Mouse (Mus musculus): Measurements from ENCODE around the gene Rasgrf2.

The Rasgrf2 gene

DNA sequence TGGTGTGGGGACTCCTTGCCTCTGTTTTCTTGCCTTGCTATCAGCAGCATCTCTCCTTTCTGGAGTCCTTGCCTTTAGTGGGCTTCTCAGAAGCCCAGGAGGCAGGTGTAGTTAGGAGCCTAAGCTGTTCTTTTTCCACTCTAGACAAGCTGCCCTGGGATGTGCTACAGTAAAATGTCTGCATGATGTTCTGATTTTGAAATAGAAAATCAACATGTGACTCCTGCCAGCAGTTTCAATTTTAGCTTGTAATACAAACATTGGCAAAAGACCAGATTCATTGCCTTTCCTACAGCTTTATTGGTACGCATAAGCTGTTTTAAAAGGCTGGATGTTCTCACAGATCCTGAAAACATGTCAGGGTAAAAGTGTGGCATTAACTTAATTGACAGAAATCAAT lies 176.3 kb downstream of the Rasgrf2 start:
- DNase-seq (ENCODE audit: low read depth): no peak

DNA sequence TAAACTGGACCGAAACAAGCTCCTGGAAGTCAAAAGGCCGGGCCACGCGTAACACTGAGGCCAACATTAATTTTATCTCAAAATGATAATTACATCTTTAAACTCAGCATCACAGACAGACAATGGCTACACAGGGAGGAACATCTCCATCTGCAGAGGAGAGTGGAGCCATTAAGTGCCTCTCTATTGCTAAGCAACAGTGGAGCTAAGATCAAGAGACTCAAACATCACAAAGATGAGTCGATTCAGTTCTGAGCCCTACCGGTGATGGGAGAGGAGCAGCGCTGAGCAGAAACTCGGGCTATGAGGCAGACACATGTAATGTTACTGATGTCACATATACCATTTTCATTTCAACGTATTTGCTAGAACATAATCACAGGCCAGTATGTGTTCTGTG lies 191.3 kb downstream of the Rasgrf2 start:
- no peak for DNase-seq (ENCODE audit: low read depth)

DNA sequence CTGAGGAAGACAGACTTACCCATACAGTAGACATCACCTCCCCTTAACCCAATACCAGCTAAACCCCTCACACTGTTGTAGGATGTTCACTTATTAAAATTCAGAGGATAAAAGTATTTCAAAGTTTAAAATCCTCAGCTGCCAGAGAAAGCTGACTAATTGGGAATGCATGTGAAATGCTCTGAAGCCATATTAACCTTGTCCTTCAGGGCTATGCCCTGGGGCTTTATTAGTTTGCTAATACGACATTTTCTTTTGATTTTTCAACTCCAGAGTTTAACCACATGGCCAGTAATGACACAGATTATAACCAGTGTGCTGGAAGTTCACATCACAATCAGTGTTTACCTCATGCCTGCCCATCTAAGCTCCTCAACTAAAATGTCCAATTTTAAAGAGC lies 192.6 kb downstream of the Rasgrf2 start:
- no peak for DNase-seq (ENCODE audit: low read depth)

DNA sequence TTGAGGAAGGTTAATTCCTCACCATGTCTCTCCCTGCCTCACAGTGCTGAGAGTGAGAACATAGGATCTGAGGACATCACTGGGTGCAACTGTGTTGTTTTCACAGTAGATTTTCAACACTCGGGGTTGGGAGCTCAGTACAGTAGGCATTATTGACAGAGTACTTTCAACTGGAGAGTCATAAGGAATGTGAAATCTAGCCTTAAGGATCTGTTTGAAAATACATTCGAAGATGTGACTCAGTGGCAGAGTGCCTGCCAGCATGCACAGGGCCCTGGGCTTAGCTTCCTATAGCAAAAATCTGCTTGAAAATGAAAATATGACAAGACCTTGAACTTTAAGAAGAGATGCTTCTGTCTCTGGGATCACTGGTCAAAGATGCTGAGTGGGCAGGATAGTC lies 194.2 kb downstream of the Rasgrf2 start:
- DNase-seq (ENCODE audit: low read depth): no peak

DNA sequence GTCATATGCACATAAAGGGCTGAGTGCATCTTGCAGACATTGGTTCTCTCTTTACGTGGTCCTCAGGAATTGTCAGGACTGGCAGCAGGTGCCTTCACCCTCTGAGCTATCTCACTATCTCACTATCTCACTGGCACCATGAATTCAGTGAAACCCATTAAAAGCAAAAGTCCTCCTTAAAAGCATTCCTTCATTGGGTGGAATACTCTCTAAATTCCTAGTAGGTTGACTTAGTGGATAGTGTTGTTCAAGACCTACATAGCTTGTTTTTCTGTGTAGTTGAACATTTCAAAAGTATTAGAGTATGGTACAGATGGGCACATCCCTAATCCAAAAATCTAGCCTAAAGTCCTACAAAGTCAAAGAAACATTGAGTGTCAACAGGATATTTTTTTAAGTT lies 199.3 kb downstream of the Rasgrf2 start:
- no peak for DNase-seq (ENCODE audit: low read depth)

DNA sequence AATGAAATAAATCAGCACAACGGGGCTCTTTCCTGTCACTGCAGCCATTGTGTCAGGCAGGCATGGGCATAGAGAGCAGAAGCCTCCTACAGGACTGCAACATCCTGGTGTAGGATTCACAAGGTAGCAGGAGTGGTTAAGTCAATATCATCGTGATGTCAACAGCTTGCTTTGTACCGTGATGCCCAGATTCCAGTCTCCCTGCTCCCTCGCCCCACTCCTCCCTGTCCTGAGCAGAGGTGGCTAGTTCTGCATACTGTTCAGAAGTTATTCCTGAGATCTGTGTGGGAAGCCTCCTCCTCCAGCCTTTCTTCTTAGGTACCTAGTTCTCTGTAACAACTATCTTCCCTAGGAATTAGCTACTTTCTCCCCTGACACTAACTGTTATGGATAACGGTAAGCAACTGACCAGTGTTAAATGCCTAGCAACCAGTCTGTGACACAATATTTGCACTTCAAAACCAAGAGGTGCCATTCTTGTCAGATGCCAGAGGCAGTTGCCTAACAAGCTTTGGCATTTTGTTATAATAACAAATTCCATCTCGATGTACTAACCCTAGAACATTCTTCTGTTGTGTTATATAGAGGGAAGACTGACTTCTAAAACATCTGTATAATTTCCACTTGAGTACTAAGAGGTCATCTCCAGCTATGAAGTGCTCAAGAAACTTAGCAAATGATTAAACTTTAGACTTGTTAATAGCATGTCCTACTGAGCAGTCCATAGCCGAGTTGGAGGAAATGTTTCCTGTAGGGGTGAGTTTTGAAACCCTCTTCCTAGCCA lies 201.3 kb downstream of the Rasgrf2 start:
- no peak for DNase-seq (ENCODE audit: low read depth)

DNA sequence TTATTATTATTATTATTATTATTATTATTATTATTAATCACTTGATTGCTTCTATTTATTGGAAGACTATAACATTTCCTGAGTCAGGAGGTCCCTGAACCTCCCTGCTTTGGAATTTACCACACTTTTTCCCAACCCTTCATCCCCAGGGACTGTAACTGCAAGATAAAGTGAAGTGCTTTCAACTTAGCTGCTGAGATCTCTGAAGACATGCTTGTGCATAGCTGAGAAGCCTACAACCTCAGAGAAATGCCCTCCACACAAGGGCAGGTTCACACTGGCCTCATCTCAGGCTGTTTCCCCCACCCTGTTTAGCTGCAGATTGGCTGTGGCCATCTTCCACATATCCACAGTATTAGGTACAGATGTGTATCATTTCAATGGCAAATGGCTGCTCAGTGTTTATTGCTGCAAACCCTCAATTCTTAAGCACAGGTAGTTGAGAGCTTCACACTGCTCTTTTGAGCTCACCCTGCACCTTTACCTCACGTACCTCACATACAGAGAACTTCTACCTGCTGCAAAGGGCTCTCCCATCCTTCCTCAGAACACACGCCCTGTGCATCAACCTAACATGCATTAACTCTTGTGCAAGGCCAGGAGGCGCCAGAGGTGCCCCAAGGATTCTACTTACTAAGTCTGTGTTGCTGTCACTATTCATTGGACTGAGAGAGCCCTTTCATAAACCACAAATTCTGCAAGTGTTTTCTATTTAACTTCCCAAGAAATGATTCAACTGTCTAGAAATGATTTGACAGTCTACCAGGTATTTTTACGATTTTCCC lies 202.7 kb downstream of the Rasgrf2 start:
- DNase-seq (ENCODE audit: low read depth): no peak

DNA sequence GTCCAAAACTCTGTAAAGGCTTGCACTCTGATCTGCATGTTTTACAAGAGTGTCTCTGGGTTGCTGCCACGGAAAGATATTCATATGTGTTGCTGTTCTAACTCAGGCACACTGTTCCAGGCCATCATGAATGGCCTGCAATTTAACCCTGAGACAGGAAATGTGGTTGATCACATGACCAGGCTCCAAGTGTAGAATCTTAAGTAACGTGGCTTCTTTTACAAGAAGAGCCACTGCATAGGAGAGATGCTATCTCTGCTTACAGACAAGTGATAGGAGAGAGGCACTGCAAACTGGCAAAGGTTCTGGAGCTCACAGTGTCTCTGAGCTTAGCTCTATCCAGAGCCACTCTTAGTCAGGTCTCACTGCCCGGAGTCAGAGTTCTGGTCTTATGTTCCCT lies 210.4 kb downstream of the Rasgrf2 start:
- DNase-seq (ENCODE audit: low read depth): no peak

DNA sequence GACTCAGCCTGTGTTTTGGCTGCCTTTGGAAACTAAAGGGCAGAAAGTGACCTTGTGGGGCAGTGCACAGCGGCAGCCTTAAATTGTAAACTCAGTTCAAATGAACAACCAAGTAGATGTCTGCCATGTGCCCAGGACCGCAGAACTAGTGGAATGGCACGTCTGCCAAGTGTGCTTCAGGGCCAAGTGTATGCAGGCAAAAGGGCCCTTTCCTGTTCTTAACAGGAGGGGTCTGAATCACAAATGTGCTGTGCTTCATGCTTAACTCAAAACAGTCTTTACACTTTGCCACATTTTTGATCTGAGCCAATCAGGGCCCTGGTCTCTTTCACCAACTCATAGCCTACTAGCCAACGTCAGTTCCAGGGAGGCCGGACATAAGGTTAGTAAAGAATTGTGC lies 212.7 kb downstream of the Rasgrf2 start:
- no peak for DNase-seq (ENCODE audit: low read depth)

DNA sequence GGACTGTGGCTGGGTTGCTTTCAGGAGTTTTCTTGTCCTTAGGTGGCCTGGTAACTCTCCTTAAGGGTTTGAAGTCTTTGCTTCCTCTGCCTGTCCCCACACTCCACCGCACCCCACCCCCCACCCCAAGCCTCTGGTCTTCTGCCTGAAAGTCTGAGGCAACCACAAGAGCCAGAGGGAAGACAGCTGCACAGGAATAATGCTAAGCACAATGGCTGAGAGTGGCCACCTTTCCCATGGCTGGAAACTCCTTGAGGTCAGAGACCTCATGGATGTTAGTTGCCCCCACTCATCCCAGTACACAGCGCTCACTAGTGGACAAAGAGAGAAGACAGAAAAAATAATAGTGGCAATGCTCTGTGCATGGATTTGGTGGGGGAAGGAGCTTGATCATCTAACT lies 213.6 kb downstream of the Rasgrf2 start:
- no peak for DNase-seq (ENCODE audit: low read depth)

DNA sequence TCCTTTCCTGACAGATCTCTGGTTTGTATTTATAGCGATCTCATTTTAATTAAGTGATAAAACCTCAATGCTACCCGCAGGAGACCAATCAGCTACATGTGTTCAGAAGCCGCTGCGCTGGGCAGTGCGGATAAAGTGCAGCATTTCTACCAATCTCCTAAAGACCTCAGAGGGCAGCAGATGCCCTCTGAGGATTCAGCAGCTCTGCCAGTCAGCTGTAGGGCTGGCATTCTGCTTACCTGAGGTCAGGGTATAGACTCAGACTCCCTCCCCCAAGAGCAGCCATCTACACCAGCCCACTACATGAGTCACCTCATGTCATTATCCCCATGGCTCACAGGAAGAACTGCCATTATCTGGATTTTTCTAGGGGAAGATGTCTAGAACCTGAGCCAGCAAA lies 215.1 kb downstream of the Rasgrf2 start:
- DNase-seq (ENCODE audit: low read depth): no peak

DNA sequence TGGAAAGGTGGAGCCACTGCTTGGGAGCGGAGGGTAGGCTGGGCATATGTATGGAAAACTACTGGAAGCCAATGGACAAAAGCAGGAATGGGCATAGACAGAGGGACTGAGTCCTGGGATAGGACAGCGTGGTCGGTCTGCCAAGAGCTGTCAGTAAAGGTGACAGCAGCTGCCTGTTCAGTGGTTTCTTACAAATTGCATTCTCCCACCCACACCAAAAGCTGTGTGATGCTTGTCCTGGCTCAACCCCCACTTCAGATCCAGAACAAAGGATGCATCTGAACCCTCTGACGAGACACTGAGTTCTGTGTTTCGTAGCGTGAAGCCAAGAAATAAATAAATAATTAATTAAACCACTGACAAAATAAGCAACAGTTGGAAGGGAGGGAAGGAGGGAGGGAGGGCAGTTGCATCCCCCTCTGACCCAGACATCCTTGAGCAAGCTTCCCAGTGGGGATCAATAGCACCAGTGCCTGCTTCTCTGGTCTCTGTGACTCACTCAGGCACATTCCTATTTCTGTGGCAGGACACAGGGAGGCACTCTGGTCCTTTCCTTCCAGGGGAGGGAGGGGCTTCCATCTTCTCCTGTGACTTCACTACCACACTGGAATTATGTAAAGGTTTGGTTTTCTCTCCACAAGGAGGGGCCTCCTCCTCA lies 215.7 kb downstream of the Rasgrf2 start:
- DNase-seq (ENCODE audit: low read depth): no peak

DNA sequence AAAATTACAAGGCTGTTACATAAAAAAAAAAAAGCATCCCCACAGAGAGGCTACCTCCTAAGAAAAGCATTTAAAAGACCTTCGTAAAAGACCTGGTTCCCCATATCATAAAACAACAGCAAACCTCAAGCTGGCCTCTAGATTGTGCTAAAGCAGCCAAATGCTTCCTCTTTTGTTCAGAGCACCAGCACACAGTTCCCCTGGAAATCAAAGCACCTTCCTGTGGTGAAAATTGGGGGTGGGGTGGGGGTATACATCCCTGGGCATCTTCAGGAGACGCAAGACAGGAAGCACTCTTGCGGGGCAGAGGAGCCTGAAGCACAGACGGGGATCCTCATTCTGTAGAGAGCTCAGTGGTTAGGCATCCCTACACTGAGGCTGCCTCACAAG lies 216.3 kb downstream of the Rasgrf2 start:
- DNase-seq (ENCODE audit: low read depth): no peak

DNA sequence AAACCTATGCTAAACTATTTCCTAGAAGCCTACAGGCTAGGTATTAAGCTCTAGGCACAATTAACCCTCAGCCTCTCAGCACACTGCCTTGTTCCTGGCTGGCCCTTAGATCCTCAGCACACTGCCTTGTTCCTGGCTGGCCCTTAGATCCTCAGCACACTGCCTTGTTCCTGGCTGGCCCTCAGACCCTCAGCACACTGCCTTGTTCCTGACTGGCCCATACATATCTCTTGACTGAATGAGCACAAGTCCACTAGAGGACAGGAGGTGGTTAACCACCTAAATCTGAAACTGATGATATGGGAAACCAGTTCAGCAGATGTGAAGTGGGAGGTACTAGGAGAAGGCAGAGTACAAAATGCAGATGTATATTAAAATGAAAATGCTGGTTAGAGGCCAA lies 219.8 kb downstream of the Rasgrf2 start:
- DNase-seq (ENCODE audit: low read depth): no peak

DNA sequence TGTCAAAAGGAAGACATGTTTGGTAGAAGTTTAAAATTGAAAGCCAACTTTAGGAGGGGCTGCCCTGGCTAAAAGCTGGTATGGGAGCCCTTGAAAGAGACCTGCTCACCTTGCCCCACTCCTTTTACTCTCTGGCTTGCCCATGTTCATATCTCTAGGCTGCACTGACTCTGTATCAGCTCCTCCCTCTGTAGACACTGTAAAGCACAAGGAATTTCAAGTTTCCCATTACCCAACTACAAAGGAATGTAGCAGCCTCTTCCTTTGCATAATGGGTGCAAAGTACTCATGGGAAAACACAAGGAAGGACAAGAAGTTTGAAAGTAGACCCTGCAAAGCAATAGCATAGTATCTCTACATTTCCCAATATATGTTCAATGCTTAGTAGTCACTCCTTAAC lies 220.2 kb downstream of the Rasgrf2 start:
- DNase-seq (ENCODE audit: low read depth): no peak

DNA sequence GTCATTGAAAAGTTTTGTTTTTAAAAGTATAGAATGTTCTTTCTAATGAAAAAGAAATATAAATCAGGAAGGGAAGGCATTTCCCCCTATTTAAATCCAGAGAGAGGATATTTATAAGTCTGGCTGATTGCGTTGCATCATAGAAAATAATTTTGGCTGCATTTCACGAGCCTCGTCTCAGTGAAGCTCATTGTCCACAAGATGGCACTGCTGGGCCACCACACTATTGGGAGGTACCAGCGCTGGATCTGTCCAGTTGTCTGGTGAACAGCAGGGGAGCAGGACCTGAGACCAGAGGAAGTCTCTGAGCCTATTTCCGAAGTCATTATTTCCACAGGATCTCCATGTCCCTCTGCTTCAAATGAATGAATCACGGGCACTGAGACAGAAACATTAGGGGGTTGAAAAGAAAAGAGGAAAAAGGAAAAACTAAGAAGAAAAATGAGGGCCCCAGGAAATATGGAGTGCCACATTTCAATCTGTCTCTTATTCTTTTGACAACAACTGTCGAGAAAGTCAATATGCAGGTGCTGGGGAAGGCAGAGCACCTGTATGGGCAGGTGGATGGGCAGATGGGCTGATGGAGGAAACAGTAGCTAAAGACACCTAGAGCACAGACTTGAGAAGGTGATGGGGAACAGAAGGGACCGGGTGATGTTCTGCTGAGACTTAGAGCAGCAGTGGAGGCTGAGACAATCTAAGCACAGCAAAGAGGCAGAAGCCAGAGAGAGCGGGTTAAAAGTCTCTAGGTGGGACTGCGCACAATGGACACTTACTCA lies 223.1 kb downstream of the Rasgrf2 start:
- peak; percentile 67 for DNase-seq (ENCODE audit: low read depth)

DNA sequence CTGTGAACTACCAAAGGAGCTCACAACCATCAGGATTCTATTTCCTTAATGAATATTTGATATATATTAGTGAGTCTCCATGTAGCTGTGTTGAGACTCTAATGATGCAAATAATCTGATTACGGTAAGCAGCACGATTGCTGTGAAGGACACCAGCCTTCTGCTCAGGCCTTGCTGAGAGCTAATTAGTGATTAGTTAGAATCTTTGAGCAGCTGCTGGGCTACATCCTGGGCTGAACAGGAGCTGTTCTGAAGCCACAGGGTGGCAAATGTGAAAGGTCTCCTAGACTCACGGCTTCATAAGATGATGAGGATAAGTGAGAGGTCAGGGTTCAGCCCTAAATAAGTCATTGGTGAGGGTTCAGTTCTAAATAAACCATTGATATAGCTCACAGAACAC lies 225.1 kb downstream of the Rasgrf2 start:
- no peak for DNase-seq (ENCODE audit: low read depth)

DNA sequence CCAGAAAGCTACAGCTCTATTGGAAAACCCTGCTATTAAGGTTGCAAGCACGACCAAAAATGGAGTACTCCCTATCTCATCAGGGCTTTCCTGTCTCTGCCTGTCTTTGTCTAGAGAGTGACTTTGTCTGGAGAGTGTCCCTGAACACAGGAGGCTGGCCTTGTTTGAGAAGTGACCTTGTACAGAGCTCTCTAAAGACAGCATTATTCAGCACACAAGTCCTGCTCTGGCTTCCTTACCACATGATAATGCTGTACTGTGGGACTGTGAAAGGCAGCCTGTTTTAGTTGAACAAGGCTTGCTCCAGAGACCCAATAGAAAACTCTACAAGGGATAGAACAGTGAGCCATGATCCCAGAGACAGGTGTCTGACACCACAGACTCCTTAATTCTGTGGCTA lies 235.0 kb downstream of the Rasgrf2 start:
- DNase-seq (ENCODE audit: low read depth): no peak

DNA sequence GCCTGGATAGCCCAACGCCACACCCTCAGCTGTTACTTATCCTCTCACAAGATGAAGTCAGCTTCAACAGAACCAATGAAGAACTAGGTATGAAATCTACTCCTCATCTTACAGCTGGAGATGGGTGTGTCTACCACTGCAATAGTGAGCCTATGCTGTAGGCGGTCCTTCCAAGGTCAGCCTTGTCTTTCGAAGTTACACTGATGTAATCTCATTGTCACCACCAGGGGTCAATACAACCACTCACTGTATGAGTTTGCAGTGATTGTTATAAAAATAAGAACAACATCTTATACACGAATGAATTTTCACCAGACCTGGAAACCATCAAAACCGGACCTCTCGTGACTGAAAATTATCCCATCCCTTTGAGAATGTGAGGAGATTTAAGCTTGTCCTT lies 238.3 kb downstream of the Rasgrf2 start:
- no peak for DNase-seq (ENCODE audit: low read depth)

DNA sequence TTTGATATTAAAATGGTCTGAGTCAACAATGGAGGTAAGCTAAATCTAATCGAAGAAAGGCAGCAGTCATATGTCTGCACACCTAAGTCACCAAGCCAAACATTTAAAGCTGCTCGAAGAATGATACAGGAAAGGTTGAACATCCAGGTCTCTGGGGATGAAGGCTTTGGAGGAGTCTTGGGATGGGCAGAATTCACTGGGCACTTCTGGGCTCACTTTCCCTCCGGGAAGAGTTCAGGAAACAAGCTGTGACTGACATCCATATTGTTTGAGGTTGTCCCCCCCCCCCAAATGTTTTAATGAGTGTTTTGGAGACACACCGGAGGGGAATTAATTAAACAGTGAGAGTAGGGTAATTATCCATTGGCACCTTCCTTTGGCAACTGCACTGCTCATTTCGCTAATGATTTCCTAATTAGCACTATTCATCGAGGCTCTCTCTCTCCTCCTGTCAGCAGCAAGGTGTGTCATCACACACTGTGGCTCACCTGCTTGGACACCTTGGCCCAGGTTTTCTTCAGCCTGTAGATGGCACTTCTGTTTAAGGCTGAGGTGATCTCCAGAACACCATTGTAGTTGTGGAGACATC lies 241.3 kb downstream of the Rasgrf2 start:
- no peak for DNase-seq (ENCODE audit: low read depth)

DNA sequence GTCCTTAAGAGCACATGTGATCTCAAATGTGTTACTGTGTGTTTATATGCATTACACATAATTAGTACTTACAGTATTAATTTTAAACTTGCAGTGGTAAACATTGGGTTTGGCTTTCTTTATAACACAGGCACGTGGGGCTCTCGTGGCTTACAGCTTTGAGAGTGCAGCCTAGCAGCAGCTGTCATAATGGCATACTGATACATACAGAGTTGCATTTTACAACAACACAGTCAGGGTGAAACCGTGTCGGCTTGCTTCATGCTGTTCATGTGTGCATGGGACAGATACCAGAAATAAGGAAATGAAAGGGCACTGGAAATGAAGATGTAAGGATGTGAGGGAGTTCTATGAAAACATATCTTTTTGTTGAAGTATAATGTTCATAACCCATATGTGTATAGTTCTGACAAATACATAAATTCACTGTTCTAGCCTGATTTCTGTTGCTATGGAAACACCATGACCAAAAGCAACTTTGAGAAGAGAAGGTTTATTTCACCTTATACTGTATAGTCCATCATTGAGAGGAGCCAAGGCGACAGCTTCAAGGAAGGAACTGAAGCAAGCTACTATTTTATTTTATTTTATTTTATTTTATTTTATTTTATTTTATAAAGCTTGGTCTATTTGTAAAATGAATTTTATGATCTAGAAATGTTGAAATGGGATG lies 246.6 kb downstream of the Rasgrf2 start:
- no peak for DNase-seq (ENCODE audit: low read depth)
